Mouse (Mus musculus): ENCODE data around the gene Mycbp2. TPM values are rescaled to one million over a fixed set of nuclear protein-coding genes. Genes with fewer than 3 reads are reported as not detected.

Mycbp2 gene
- total RNA-seq (2021): 66.3 and 82.4 TPM in 2 replicates
- long read RNA-seq, partial matches to known transcripts: 9 of 13 reads
- long read RNA-seq, other reads (novel, unspliced or antisense): 4 of 13 reads

- peak; percentile 99 for DNase-seq
These were observed at the start of gene Mycbp2 for GRCm38 (mm10) chr14:103346729-103347505. Mycbp2 (minus strand) TSS chr14:103346814.

DNA sequence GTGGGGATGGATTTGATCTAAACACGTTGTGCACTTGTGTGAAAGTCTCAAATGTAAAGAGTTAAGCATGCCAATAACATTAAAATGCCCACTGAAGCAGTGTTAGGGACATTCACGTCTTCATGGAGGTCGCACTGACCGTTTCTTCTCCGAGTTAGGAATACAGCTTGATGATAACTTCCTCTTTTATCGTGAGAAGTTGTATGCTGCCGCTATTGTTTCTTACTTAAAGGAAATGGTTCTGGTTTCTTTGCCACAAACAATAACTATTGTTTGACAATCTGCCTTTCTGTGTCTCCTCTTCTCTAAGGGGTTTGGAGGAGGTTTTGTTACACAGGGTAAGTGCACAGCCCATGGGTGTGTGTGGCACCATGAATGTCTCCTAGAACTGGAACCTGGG is 45.8 kb upstream of the Mycbp2 start:
- no peak for DNase-seq

DNA sequence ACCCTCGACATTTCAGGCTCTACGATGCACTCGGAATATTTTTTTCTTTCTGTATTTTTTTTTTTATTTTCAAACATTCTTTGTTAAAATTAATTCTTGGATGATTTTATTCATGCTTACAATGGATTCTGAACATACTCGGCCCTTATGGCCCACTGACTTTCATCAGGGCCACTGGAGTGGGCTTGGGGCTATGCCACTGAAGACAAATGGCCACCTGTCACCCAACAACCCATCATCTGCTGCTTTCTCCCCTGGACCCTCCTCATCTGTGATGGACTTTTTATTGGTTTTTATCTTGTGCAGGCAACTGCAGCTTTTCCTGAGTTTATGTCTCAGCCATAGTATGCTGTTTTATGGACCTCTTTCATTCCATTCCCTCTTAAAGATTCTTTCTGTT is 40.8 kb upstream of the Mycbp2 start:
- DNase-seq: no peak

DNA sequence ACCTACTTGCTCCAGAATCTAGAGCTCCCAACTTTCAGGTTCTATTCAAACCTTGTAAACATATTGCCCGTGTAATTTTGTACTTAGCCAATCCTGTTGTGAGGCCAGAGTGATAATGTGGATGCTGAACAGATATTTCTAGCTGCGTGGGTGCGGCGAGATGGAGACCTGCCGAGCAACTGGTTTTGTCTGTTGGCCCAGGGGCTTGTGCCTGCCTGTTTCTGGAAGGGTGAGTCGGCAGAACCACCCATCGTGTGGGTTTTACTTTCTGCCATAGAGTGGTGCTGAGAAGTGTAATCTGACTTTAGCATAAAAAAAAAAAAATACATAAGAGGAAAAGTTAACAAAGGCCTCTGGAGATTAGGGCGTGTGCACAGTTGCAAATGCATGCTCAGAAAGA is 40.3 kb upstream of the Mycbp2 start:
- DNase-seq: no peak

- no peak for DNase-seq
These were observed 38.5 kb upstream of the Mycbp2 start for GRCm38 (mm10) chr14:103385084-103385610.

- DNase-seq: no peak
These were observed 32.1 kb upstream of the Mycbp2 start for GRCm38 (mm10) chr14:103378703-103379102.

DNA sequence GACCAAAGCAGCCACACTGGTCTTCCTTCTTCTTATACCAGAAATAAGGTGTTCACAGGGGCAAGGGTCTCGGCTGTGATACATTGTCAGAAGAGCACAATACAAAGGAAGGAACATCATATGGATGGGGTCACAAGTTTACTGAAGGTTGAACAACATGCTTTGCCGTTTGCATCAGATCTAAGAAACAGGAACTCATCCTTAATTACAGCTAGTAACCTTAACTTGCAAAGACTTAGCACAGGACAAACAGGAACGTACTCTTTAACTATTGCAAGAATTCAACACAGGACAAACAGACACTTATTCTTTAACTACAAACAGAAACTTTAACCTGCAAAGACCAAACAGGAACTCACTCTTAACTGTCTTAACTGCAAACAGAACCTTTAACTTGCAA is 30.2 kb upstream of the Mycbp2 start:
- no peak for DNase-seq

DNA sequence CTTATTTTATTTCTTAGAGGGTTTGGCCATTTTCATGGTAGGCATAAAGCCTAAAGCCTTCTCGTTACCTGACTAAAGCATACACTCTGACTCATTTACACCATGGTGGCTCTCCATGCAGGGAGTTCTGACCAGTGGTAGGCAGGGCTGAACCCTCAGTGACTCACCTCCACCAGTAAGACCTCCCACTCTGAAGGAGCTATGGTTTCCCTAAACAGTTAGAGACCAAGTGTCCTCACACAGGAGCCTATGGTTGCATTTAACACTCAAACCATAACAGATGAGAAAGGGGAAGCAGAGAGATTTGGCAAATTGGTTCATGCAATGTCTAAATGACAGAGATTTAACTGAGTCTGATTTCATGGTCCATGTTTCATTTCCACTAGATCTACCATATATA is 28.9 kb upstream of the Mycbp2 start:
- no peak for DNase-seq

GRCm38 (mm10) chr14:103363199-103363598 is 16.6 kb upstream of the Mycbp2 start:
- no peak for DNase-seq

GRCm38 (mm10) chr14:103356066-103356465 is 9.5 kb upstream of the Mycbp2 start:
- DNase-seq: no peak

- DNase-seq: no peak
These were observed 8.1 kb upstream of the Mycbp2 start for GRCm38 (mm10) chr14:103354396-103355352.

DNA sequence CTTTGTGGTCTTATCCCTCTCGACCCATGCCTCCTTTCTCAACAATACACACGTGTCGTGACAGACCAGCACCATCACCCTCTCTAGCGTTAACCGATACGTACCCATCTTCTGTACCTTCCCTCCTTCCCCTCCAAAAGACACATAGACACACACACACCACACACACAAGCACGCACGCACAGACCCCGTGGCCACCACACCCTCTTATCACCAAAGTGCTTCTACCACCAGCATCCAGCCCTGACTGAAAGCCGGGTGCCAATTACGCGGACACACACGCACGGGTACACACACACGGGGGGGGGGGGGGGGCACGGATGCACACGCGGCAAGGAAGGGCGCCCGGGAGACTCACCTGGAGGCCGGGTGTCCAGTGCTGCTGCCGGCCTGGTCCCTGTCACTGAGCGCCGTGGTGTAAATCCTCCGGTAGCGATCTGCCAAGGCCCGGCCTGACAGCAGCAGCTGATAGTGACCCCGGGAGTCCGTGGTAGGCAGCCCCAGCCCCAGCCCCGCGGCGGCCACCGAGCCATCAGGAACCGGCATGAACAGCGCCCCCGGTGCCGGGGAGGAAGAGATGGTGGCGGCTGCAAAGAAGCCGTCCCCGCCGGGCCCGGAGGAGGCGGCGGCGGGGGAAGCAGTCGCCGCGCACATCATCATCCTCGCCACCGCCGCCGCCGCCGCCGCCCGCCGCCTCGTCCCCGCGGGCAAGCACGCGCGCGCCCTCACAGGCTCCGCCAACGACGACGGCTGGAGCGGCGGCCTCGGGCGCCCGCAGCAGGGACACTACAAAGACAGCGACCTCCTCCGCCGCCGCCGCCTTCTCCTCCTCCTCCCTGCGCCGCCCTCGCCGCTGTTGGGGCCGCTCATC is 521 bp downstream of the Mycbp2 start:
- peak; percentile 25 for DNase-seq

GRCm38 (mm10) chr14:103345486-103345857 is 1.1 kb downstream of the Mycbp2 start:
- DNase-seq: no peak

DNA sequence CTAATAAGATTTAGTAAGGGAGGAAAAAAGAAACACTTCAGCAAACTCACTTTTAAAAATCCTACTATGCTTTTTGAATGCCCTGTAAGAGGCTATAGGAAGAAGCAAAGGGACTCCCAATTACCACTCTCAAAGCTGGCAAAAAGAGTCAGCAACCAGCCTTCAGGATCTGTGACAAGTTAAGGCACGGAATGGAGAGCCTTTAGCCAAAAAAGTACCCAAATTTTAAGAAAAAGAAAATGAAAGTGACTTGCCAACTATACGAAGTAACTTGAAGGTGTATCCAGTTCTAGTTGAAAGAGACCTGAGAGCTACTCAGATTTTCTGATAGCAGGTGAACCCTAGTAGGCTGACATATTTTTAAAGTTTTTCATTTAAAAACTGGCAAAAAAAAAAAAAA is 1.6 kb downstream of the Mycbp2 start:
- no peak for DNase-seq

DNA sequence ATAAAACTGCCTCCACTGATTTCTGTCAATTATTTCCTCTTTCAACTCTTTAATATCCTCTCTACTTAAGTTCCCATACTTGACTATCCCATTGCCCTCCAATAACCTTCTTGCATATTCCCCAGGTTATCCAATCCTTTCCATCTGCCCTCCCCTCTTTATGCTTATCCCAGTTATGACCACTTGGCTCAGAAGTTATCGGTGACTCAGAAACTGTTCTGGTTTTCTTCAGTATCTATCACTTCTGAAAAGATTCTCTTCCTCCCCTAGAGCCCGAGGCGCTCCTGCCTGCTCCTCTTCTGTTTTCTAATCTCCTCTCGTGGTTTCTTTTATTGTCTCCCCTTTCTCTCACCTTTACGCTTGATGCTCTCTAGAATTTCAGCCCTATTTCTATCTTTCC is 2.8 kb downstream of the Mycbp2 start:
- no peak for DNase-seq

DNA sequence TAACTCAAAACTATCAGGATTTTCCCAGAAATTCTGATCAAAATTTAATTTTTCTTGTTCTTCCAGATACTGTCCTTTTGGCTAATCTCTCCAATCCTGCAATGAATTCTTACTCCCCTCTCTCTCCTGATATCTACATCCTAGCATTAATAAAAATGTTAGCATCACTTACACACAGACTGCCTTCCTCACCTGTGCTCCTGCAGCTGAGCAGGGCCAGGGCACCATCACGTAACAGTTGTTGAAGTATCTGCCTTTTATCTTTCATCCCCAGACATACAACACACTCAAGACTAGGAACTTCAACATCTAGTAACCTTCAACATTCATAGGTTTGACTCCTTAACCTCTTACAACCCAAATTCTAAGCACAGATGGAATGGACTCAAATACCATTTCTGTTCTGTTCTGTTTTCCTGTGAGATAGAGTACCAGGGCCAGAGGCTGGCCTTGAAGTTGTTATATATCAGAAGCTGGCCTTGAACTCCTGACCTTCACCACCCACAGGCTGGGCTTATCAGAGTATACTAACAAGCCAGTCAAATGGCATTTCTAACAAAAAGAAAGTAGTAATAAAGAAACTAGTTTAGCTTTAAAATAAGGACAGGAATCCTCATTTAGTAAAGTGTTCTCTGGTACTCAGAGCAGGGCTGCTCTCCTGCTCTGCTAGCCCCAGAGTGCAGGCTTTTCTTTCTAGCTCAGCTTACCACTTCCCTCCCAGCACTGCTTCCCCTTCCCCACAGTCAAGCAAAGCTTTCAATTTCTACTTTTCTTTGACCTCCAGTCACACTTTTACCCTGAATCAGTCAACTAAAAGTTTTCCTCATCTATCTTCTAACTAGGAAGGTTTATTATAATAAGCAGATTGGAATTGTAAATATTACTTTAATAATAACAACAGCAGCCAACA is 5.0 kb downstream of the Mycbp2 start:
- peak; percentile 27 for DNase-seq

DNA sequence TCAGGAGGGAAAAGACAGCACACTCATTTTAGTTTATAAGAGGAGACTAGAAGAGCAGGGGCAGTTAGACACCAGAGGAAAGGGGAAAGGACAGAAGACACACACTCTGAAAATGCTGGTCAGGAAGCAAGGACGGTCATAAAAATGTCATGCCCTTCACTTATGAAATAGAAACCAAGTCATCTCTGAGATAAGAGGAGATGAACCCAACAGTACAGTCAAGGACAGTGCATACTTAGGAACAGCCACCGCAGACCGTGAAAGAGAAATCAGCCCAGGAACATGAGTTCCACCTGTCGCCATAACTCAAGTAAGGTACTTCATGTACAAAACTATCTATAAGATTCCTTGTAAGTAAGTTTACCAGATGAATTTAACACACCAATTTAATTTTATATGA is 33.7 kb downstream of the Mycbp2 start:
- no peak for DNase-seq

DNA sequence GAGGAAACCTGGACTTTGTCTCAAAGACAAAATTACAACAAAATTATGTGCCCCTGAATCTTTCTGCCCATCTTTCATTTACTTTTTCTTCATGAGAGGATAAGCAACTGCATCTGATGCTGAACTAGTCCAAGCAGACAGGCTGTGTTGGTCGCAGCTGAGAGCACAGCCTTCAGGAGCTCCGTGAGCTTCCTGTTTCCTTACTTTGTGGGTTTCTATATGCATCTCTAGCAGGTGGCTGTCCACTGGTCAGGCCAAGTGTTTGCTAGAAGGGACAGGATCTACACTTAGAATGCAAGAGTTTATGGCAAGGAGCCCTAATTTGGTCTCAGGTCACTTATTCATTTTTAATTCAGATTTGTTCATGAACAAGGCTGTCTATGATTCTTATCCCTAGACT is 50.4 kb downstream of the Mycbp2 start:
- DNase-seq: no peak

GRCm38 (mm10) chr14:103286650-103287049 is 60.0 kb downstream of the Mycbp2 start:
- DNase-seq: no peak

DNA sequence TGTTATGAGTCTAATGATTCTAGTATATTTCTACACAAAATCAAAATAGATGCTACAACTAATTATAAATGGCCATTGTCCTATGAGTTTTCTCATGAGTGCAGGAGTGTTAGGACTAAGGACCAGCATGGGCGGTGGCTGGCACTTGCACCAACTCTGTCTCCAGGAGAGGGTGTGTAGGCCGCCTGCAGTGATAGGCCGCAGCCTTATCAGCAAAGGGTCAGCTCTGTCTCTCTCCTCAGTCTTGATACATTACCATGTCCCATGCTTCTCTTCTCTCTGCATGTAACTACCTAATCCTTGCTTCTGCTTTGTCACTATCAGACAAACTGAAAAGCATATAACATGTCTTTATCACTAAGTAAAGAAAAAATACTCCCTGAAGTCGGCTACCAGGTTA is 69.9 kb downstream of the Mycbp2 start:
- DNase-seq: no peak

DNA sequence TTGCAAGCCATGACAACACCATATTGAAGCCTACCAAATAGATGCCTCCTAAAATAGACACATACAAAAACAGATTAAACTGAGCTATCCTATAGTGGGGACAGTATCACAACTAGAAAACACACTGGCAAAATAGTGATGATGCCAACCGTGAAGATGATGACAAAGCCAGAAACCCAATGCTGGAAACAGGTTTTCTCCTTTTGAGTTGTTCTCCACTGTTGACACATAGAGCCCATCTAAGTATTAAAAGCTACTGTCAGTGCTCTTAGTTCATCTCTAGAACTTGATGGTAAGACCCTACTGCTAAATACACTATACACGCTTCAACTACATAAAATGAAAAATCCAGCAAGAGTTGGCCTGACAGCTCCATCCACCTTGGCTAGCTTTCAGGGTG is 86.2 kb downstream of the Mycbp2 start:
- DNase-seq: no peak
